ENCODE assay signal across 24 mouse cellular contexts in genomic region chr6:56063736-56064135, GRCm38 (mm10). TPM values are rescaled to one million over a fixed set of nuclear protein-coding genes. Genes with fewer than 3 reads are reported as not detected.
"Had no signal": no experiment of that assay in that cellular context is flagged by ENCODE, and none has a peak within 500 bp of the region (broad histone marks: within the 10 kb centered on the region; RNA-seq: fewer than 3 reads in every experiment).

No protein-coding gene starts in this region.

- H3K4me1 ChIP-seq: limb, embryonic 10.5 days; limb, embryonic 13.5 days; liver, embryonic 13.5 days; midbrain, embryonic 12.5 days; neural tube, embryonic 12.5 days had no signal

- H3K27ac ChIP-seq: kidney, postnatal 0 days; limb, embryonic 10.5 days; limb, embryonic 13.5 days; liver, embryonic 13.5 days; midbrain, embryonic 12.5 days; neural tube, embryonic 12.5 days; neural tube, embryonic 15.5 days; stomach, postnatal 0 days had no signal

- H3K27me3 ChIP-seq: limb, embryonic 13.5 days; liver, embryonic 13.5 days; midbrain, embryonic 12.5 days; neural tube, embryonic 12.5 days; neural tube, embryonic 15.5 days had no signal

- H3K36me3 ChIP-seq: limb, embryonic 10.5 days; limb, embryonic 13.5 days; liver, embryonic 13.5 days; midbrain, embryonic 12.5 days; neural tube, embryonic 12.5 days; neural tube, embryonic 15.5 days had no signal

- H3K4me3 ChIP-seq: limb, embryonic 10.5 days; limb, embryonic 13.5 days; liver, embryonic 13.5 days; midbrain, embryonic 12.5 days; neural tube, embryonic 12.5 days; neural tube, embryonic 15.5 days had no signal

- H3K4me2 ChIP-seq: limb, embryonic 13.5 days; liver, embryonic 13.5 days; midbrain, embryonic 12.5 days; neural tube, embryonic 12.5 days; neural tube, embryonic 15.5 days had no signal

- H3K9me3 ChIP-seq: limb, embryonic 10.5 days; limb, embryonic 13.5 days; liver, embryonic 13.5 days; midbrain, embryonic 12.5 days; neural tube, embryonic 12.5 days; neural tube, embryonic 15.5 days had no signal

- H3K9ac ChIP-seq: limb, embryonic 13.5 days; liver, embryonic 13.5 days; midbrain, embryonic 12.5 days; neural tube, embryonic 12.5 days; neural tube, embryonic 15.5 days had no signal

- DNase-seq: kidney, adult 2 months; kidney, postnatal 25 days; liver, embryonic 13.5 days; lung, adult 2 months; lung, postnatal 14 days; lung, postnatal 4 days; right cerebral cortex, postnatal 4 days; thymus, adult 2 months; thymus, postnatal 14 days; thymus, postnatal 4 days had no signal

- ATAC-seq: intestine, postnatal 0 days had no signal

RNA-seq across cellular contexts. Expression of gene Ppp1r17, which starts 46.4 kb away (rescaled TPM):
- total RNA-seq: liver, adult 2 months; megakaryocyte progenitor cell, adult 5-6 weeks; megakaryocyte-erythroid progenitor cell, adult 5-6 weeks had no signal
- polyA plus RNA-seq: kidney, adult 2 months; kidney, embryonic 14.5 days; large intestine, adult 2 months; limb, embryonic 10.5 days; liver, adult 2 months; liver, embryonic 13.5 days; liver, embryonic 16.5 days; lung, adult 2 months had no signal
